Mouse (Mus musculus): ENCODE data around the gene Mcm5. TPM values are rescaled to one million over a fixed set of nuclear protein-coding genes. Genes with fewer than 3 reads are reported as not detected.

Gene Mcm5
- total RNA-seq (2023): 10 to 100 TPM; 14.1 to 15.8 TPM

DNA sequence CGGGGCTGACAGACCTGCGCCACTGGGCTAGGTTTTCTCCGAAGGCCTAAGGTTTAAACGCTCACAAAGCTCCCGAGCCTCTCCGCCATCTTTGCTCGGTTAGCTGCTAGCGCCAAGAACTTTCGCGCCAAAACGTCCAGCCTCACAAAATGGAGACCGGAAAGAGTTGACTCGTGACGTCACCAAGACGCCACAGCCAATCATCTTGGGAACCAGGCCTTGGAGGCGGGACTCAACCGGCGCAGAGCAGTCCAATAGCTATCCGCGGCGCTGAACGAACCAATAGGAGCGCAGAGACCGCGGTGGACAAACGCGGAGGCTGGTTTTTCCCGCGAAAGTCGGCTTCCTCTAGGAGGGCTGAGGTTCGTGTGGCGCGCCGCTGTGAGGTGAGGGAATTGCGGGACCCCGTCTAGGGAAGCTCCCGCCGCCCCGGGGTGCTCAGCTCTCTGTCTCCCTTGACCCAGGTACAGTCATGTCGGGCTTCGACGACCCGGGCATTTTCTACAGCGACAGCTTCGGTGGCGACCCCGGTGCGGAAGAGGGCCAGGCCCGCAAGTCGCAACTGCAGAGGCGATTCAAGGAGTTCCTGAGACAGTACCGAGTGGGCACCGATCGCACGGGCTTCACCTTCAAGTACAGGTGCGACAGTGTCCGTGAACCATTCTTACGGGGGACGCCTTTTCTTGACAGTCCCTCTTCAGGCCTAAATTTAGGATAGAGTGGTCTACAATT, at the start of gene Mcm5:
Gene Mcm5 (plus strand): TSS at position 334 of the 732 bp plus-strand sequence.

DNA sequence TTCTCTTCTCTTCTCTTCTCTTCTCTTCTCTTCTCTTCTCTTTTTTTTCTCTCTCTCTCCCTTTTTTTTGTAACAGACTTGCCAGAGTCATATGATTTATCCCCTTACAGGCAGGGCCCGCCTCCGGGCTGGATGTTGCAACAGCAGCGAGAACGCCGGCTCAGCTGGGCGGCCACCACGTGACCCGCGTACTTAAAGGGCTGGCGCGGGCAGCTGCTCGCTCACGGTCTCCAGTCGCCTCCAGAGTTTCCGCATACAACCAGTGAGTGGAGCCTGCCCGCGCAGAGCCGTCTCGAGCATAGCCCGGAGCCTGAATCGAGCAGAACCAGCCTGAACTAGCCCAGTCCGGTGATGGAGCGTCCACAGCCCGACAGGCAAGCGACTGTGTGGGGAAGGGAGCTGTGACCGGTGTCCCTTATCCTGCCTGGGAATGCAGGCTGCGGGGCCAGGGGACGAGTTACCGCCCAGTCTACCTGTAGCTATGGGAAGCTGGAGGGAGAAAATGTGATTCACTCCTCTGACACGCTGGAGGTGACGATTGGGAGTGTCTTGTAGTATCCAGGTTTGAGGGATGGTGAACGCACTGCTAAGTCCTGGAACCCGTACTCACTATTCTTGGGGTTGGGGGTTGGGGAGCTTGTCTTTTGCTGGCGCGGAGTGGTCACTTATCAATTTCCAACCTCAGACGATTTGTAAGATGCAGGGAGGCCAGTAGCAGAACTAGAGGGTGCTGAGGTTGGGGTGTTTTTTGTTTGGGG, 15.8 kb upstream of the Mcm5 start, which contains the start of gene Hmox1:
Gene Hmox1 (plus strand): TSS at position 223 of the 758 bp plus-strand sequence.

Other genes starting within 250 kb of the Mcm5 start
- gene Isx, start 236.4 kb upstream of the Mcm5 start, total RNA-seq (2023): not detected
- 10 to 100 TPM; 29.9 to 33.9 TPM for gene Hmgxb4, start 116.2 kb upstream of the Mcm5 start, total RNA-seq (2023)
- 10 to 100 TPM; 68.3 to 69.0 TPM for gene Tom1, start 75.9 kb upstream of the Mcm5 start, total RNA-seq (2023)
- gene Hmox1, start 15.9 kb upstream of the Mcm5 start, total RNA-seq (2023): 1,000 to 10,000 TPM in 1 of 2 experiments, 100 to 1,000 TPM in 1; 883 to 1,381 TPM
- gene Rasd2, start 104.4 kb downstream of the Mcm5 start, total RNA-seq (2023): 1 to 10 TPM in 1 of 2 experiments, under 1 TPM in 1; 0.55 to 1.2 TPM

Data from monocyte, adult 59 days (primary cell).